Mouse (Mus musculus): ENCODE results near the gene Usp39. TPM values are rescaled to one million over a fixed set of nuclear protein-coding genes. Genes with fewer than 3 reads are reported as not detected.
A peak's percentile ranks its signal among the peaks of the same experiment; 100 is the strongest.

Usp39 gene
- total RNA-seq (2021) = 10 to 100 TPM; 16.7 to 17.2 TPM
- long read RNA-seq, experiment 1, transcript Usp39-201 (13 exons, 2,244 nt) = major isoform, 18 of 19 reads
- long read RNA-seq, experiment 1, partial matches to known transcripts = 0 of 19 reads
- long read RNA-seq, experiment 1, other reads (novel, unspliced or antisense) = 1 of 19 reads
- long read RNA-seq, experiment 2, transcript Usp39-201 (13 exons, 2,244 nt) = major isoform, 26 of 28 reads
- long read RNA-seq, experiment 2, partial matches to known transcripts = 0 of 28 reads
- long read RNA-seq, experiment 2, other reads (novel, unspliced or antisense) = 2 of 28 reads

- peak; percentile 92 for DNase-seq
- intact Hi-C loops (cut with DNase I; ENCODE audit: low total_unique reads) = no loop called here
These were observed at the start of gene Usp39 for GRCm38 (mm10) chr6:72345074-72345567. Usp39 (minus strand) TSS chr6:72345184.

DNA sequence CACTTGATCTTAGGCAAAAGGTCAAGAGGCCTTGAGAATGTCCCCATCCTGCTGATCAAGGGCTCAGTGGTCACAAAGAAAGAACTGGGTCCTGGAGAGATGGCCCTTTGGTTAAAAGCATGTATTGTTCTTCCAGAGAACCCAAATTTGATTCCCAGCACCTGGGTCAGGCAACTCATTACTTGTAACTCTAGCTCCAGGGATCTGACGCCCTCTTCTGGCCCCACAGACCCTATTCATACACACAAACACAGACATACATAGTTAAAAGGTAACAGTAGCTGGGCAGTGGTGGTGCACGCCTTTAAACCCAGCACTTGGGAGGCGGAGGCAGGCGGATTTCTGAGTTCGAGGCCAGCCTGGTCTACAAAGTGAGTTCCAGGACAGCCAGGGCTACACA, 47.4 kb upstream of the Usp39 start:
- intact Hi-C loops (cut with DNase I; ENCODE audit: low total_unique reads) = no loop called here
- no peak for DNase-seq

- intact Hi-C loops (cut with DNase I; ENCODE audit: low total_unique reads) = no loop called here
- DNase-seq = peak; percentile 29
These were observed 46.0 kb upstream of the Usp39 start for GRCm38 (mm10) chr6:72390795-72391521.

GRCm38 (mm10) chr6:72389941-72390771, 45.2 kb upstream of the Usp39 start, which contains the start of gene Vamp8:
Vamp8 (minus strand) TSS chr6:72390703.
- DNase-seq = peak; percentile 92
- intact Hi-C loops (cut with DNase I; ENCODE audit: low total_unique reads) = no loop called here

DNA sequence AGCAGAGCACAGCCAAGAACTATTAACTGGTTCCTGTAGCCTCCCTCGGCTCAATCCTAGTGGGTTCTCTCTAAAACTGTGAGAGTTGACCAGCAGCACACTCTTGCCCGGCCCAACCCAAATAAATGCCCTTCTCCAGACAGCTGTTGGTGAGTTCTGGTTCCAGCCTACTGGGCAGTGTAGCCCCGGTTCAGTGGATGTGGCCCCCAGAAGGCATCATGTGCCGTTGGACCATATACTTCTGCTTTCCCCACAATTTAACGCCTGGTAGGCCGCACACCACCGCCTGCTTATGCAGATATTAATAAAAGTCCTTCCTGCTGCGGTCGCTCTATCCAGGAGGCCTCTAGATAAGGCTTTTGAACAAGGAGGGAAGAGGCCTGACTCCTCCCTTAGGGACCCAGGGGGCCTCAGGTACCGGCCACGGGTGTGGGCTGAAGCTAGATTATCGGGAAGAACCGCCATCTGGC, 44.5 kb upstream of the Usp39 start:
- intact Hi-C loops (cut with DNase I; ENCODE audit: low total_unique reads) = no loop called here
- no peak for DNase-seq

DNA sequence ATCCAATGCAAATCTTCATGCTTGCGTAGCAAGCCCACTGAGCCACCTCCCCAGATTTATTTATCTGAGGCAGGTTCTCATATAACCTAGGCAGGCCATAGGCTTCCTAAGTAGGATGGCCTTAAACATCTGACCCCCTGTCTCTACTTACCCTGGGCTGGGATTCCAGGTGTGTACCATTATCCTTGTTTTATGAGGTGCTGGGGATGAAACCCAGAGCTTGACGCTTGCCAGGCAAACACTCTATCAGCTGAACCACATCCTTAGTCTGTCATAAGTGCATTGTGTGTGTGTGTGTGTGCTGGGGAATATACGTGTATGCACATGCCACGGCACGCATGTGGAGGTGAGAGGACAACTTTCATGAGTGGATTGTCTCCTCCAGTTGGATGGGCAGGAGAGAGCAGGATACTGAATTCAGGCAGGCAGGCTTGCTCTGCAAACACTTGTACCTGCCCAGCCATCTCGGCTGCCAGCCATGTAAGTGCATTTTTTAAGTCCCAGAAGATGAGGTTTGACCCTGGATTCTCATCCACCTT, 43.9 kb upstream of the Usp39 start:
- intact Hi-C loops (cut with DNase I; ENCODE audit: low total_unique reads) = no loop called here
- no peak for DNase-seq

- no peak for DNase-seq
- intact Hi-C loops (cut with DNase I; ENCODE audit: low total_unique reads) = no loop called here
These were observed 43.3 kb upstream of the Usp39 start for GRCm38 (mm10) chr6:72388266-72388665.

- no peak for DNase-seq
- intact Hi-C loops (cut with DNase I; ENCODE audit: low total_unique reads) = no loop called here
These were observed 42.8 kb upstream of the Usp39 start for GRCm38 (mm10) chr6:72387816-72388215.

DNA sequence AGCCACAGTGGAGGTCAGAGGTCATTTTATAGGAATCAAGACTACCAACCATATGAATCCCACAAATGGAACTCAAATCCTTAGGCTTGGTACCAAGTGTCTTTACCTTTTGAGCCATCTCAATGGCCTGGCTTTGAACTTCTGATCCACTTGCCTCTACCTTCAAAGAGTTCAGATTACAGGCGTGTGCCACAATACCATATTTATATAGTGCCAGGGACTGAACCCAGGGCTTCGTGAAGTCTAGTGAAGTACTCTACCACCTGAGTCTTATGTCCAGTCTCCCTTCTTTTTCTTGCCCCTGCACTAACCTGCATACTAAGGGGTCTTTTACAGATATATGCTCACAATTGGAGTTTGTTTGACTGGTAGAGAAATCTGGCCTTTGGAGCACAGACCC, 41.6 kb upstream of the Usp39 start:
- DNase-seq = no peak
- intact Hi-C loops (cut with DNase I; ENCODE audit: low total_unique reads) = no loop called here

- intact Hi-C loops (cut with DNase I; ENCODE audit: low total_unique reads) = no loop called here
- no peak for DNase-seq
These were observed 40.3 kb upstream of the Usp39 start for GRCm38 (mm10) chr6:72385258-72385657.

GRCm38 (mm10) chr6:72383952-72384351, 39.0 kb upstream of the Usp39 start:
- intact Hi-C loops (cut with DNase I; ENCODE audit: low total_unique reads) = no loop called here
- no peak for DNase-seq

DNA sequence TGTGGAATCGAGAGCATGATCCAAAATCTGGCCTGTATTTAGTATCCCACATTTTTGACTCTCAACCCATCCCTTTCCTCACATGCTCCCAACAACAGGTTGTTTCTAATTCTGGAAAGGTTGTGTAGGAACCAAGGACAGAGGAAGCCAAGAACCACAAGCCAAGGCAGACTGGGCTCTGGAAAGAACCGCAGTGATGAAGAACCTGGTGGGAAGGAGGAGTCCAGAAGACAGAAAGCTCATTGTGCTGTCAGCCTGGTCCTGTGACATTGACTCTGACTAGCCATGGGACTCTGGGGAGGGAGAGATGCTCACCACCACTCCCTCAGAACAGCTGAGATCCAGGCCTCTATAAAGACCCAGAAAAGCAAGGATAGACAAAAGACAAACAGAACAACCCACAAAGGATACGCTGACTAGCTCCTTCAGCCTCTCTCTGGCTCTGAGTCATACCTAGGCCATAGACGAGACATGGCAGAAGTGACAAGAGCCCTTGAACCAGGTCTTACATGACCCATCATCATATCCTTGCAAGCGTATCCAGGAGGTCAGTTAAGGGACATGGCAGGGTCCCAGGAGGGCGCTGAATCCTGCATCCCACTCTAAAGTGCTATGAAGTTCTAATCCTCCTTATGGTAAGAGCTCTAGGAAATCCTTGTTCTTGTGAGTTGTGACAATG, 38.3 kb upstream of the Usp39 start:
- intact Hi-C loops (cut with DNase I; ENCODE audit: low total_unique reads) = no loop called here
- DNase-seq = no peak

GRCm38 (mm10) chr6:72382494-72382893, 37.5 kb upstream of the Usp39 start:
- intact Hi-C loops (cut with DNase I; ENCODE audit: low total_unique reads) = no loop called here
- no peak for DNase-seq

GRCm38 (mm10) chr6:72380131-72380770, 35.3 kb upstream of the Usp39 start, which contains the start of gene Vamp5:
Vamp5 (minus strand) TSS chr6:72380468.
- DNase-seq = peak; percentile 86
- intact Hi-C loops (cut with DNase I; ENCODE audit: low total_unique reads) = no loop called here

DNA sequence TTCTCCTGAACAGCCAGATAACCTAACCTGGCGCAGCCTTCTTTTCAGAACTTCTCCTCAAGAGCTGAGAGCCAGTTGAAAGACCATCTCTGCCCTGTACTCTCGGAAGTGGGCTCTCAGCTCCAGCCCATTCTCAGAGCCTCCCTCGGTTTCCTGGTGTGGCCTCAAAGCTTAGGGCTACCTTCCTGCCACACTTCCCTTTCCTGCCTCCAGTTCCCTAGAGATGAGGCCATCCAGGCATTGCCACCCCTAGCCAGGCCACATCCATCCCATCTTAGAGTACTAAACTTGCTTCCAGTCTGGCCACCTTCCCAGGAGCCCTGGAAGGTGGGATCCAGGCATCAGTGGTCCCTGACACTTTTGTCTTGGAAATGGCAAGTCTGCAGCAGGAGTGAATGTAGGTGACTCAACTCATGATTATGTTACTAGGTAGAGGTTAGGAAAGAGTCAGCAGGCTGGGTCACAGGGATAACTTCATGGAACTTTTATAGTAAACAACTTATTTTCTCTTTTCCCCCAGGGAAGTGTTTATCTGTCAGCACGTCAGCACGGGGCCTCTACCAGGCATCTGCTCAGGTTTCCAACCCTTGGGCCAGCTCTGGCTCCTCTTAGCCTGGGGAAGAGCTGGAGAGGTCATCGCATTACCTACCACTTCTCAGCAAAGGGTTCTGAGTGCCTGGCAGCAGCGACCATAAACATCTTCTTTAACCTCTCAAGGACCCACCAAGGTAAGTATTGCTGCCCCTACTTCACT, 34.6 kb upstream of the Usp39 start:
- intact Hi-C loops (cut with DNase I; ENCODE audit: low total_unique reads) = no loop called here
- DNase-seq = peak; percentile 23

DNA sequence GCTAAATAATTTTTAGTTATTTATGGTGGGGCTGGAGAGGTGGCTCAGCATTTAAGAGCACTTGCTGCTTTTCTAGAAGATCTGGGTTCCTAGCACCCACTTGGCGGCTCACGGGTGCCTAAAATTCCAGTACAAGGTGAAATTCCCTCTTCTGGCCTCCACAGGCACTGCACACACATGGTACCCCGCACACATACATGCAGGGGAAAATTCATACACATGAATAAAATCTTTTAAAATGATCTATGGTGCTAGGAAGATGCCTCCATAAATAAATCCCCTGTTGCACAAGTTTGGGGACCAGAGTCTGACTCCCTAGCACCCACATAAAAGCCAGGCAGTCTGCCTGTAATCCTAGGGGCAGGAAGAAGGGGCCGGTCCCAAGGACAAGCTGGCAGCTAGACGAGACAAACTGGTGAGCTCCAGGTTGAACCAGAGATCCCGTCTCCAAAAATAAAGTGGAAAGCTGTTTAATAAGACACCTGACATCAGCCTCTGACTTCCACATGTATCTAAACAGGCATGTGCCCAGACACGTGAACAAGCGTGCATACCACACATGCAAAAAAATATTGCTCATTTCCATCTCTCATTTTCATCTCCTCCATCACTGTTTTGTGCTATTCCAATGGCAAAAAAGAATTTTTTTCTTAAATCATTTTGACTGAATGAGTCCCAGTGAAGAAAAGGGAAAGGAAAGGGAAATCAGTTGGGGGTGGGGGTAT, 33.7 kb upstream of the Usp39 start:
- no peak for DNase-seq
- intact Hi-C loops (cut with DNase I; ENCODE audit: low total_unique reads) = no loop called here

DNA sequence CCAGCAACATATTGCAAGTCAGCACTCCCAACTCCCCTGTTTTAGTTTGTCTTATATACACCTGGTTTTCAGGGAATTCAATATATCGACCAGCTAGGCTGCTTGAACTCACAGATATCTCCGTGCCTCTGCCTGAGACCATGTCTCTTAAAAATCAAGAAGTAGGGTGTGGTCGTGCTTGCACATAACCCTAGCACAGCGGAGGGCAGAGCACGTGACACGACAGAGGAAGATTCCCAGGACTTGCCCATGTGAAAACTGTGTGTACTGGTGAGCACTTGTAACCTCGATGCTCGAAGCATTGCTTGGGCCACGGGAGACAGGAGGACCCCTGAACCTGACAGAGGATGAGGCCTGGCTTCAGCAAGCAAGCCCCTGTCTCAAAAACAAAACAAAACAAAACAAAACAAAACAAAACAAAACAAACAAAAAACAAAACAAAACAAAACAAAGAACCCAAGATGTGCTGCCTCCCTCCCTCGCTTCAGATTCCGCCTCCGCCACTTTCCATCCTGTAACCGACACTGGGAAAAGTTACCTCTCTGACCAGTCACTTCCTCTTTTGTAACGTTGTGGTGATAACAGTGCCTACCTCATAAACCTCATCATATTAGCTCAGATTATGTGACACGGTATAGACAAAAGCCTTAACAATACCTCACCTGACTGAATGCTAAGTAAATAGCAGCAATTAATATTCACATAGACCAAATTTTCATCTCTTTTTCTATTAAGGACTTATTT, 30.0 kb upstream of the Usp39 start:
- DNase-seq = no peak
- intact Hi-C loops (cut with DNase I; ENCODE audit: low total_unique reads) = no loop called here

All from gastrocnemius, postnatal 14 days (tissue).